ENCODE assay signal across 21 mouse cellular contexts in the genomic region with DNA sequence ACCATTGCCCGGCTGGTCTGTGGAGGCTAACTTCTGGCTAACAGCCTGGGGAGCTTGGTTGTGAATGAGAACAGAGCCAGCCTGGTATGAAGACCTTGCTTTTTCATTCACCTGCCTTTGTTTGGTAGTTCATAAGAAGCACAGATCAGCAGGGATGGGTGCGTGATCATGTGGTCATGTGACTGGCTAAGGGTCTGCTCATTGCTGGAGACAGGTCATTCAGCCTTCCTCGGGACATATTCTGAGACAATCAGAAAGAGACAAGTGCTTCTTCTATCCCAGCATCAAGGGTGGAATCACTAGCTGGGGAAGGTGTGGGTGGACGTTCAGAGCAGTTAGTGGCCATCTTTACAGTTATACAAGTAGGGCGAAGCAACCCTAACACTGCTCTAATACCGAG. TPM values are rescaled to one million over a fixed set of nuclear protein-coding genes. Genes with fewer than 3 reads are reported as not detected.
"Had no signal": no experiment of that assay in that cellular context is flagged by ENCODE, and none has a peak within 500 bp of the region (broad histone marks: within the 10 kb centered on the region; RNA-seq: fewer than 3 reads in every experiment).

No protein-coding gene starts in this region.

- H3K4me1 ChIP-seq: limb, embryonic 12.5 days; limb, embryonic 15.5 days; lung, embryonic 15.5 days; midbrain, embryonic 10.5 days; midbrain, embryonic 13.5 days; stomach, embryonic 15.5 days had no signal

- H3K4me2 ChIP-seq: limb, embryonic 12.5 days; limb, embryonic 15.5 days; lung, embryonic 15.5 days; midbrain, embryonic 13.5 days; stomach, embryonic 15.5 days had no signal

- ATAC-seq: intestine, embryonic 16.5 days; midbrain, embryonic 13.5 days; midbrain, embryonic 16.5 days had no signal

- H3K27ac ChIP-seq: limb, embryonic 12.5 days; limb, embryonic 15.5 days; lung, embryonic 15.5 days; midbrain, embryonic 10.5 days; midbrain, embryonic 13.5 days; stomach, embryonic 15.5 days had no signal

- DNase-seq: kidney, adult 18-20 months; kidney, adult 9 months; kidney, postnatal 14 days; kidney, postnatal 4 days; left cerebral cortex, postnatal 4 days; lung, adult 18-20 months; lung, postnatal 10 days; lung, postnatal 36 days; right cerebral cortex, postnatal 14 days; right cerebral cortex, postnatal 4 days; spleen, adult 18-20 months; thymus, postnatal 36 days had no signal

- H3K9me3 ChIP-seq: limb, embryonic 12.5 days; limb, embryonic 15.5 days; lung, embryonic 15.5 days; midbrain, embryonic 10.5 days; midbrain, embryonic 13.5 days; stomach, embryonic 15.5 days had no signal

- H3K36me3 ChIP-seq: limb, embryonic 12.5 days; limb, embryonic 15.5 days; lung, embryonic 15.5 days; midbrain, embryonic 10.5 days; midbrain, embryonic 13.5 days; stomach, embryonic 15.5 days had no signal

- H3K4me3 ChIP-seq: limb, embryonic 12.5 days; limb, embryonic 15.5 days; lung, embryonic 15.5 days; megakaryocyte, embryonic 14.5 days; midbrain, embryonic 10.5 days; midbrain, embryonic 13.5 days; stomach, embryonic 15.5 days had no signal

- H3K9ac ChIP-seq: limb, embryonic 12.5 days; limb, embryonic 15.5 days; lung, embryonic 15.5 days; midbrain, embryonic 13.5 days; stomach, embryonic 15.5 days had no signal

- H3K27me3 ChIP-seq: limb, embryonic 12.5 days; limb, embryonic 15.5 days; lung, embryonic 15.5 days; midbrain, embryonic 13.5 days; stomach, embryonic 15.5 days had no signal

RNA-seq across cellular contexts. Expression of gene Galnt6, which starts 10.3 kb away (rescaled TPM):
- polyA plus RNA-seq: midbrain, embryonic 13.5 days had no signal
